Mouse (Mus musculus) right cerebral cortex, postnatal 4 days (tissue): ENCODE data around the gene Daam2.

Experiments
- DNase-seq: peaks from one replicate; pipeline ENCODE4 v3.0.0-alpha.2; 2022

The Daam2 gene

DNA sequence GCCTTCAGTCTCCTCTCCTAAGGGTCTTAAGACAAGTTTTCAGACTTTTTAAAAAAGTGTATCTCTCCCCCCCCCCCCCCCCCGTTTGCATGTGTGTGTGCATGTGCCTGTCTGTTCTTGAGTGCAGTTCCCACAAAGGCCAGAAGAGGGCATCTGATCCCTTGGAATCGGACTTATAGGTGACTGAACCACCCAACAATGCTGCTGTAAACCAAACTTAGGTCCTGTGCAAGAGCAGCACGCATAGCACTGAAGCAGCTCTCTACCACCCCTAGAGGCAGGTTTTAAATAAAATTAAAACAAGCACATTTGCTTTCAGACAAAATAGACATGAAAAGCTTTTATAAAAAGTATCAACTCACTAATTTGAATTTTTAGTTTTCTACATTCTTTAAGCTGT lies 33.9 kb downstream of the Daam2 start:
- peak; percentile 62 for DNase-seq

DNA sequence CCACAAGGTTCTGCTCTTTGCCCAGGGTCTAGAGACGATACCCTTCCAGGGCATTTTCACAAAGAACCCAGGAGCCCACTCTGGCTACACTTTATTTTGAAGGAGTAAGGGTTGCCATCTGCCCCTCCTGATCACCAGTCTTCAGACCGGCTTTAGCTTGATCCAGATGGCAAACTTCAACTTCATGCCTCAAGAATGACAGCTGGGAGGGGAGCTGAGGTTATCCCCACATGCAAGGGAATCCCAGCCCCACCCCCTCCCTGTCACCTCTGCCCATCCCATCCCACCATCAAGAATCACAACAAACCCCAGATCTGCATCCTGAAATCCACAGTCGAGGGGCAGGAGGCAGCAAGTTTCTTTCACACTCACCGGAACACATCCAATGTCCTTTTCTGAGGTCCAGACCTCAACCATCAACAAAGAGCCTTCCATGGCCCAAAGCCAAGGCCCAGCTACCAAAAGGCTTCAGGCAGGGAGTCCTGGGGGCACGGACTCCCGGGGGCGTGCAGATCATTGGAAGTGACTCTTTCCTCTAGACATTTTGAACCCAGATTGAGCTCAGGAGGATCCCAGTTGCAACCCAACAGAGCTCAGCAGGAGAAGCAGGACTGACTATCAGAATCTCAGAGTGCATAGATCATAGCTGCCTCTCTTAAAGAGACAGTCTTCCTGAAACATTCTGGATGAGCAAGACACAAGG lies 35.5 kb downstream of the Daam2 start:
- no peak for DNase-seq

DNA sequence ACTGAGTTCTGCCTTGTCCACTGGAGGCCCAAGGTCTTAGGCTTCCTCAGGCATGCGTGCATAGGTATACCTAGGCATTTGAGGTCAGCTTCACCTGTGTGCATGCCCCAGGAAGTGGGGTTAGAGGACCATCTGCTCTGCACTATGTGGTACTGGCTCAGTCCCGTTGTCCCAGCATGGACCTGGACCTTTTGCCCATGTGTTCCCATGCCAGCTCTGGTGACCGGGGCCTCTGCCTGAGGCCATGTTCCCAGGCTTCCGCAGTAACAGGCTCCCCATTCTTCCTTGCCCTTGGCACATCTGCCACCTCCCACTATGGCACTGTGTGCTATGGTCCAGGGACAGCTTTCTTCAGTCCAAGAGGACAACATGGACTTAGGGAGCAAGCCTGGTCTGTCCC lies 36.1 kb downstream of the Daam2 start:
- no peak for DNase-seq

DNA sequence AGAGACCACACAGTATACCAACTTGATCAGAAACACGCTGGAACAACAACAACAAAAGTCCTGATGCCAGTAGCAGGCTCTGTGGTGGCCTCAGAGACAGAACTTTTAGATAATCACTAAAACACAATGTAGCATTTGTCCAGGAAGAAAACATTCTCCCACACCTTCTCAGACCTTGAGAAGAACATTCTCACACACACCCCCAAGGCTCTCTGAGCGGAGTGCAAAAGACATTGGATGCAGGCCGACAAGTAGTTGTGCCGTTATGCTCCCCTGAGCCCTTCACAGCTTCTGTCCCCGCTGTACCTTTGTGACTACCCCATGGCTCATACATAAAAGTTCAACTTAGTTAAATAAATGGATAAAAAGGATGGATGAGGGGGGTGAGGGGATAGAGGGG lies 37.6 kb downstream of the Daam2 start:
- no peak for DNase-seq

DNA sequence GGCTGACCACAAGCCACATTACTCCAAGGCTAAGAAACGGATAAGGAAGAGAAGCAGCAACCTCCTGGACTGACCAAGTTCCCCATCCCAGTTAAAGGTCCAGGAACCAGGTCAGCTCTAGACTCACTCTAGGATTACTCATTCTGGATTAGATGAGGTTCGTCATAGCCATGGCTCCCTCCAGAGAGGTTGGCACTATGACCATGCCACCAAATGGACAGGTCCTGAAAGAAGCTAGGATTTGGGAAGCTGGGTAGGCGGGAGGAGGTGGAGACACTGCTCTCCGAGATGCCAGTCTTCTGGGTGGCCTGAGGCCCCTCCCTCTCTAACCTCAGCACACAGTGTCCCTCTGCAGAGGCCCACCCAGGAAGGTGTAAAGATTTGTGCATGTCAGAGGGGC lies 38.2 kb downstream of the Daam2 start:
- no peak for DNase-seq

DNA sequence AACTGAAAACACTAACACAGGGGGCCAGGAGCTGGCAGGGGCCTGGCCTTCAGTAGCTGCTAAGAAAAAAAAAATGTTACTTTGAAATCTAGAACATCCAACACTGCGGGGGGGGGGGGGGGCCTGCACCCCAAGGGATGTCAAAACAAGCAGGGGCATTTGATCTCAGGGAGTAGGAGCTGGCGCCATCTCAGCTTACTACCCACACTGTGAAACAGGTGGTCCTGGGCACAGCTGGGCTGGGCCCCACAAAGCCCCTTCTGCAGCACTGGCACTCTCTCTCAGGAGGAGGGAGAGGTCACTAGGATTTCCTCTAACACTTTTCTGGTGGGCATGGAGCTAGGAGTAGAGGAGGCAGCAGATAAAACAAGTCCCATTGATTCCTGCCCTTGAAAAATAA lies 39.6 kb downstream of the Daam2 start:
- no peak for DNase-seq

DNA sequence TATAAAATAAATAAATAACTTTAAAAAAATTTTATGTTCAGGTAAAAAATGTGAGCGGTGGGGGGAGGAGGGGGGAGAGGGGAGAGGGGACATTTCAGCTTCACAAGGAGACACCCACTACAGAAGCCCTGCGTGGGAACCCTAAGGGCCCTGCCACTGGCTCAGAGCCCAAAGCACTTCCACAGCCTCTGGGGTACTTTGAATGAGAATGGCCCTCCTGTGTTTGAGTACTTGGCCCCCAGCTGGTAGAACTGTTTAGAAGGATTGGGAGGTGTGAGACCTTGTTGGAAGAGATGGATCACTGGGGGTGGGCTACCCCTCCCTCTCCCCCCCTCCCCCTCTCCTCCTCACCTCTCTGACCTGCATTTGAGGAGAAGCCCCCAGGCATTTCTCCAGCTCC lies 41.7 kb downstream of the Daam2 start:
- no peak for DNase-seq

DNA sequence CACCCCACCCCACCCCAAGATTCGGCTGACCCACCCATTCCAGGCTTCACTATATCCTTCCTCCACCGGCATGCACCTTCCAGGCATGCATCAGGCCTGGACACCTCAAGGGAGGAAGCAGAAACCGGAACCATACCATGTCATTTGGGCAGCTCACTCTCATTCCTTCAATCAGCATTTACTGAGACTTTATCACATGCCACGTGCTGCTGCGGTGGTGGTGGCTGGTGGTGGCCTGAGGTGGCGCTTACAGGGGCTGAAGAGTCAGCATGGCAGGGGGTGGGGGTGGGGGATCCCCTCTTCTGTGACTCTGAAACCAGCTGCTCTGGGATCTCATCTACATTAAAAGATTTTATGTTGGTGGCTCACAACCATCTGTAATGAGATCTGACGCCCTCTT lies 42.1 kb downstream of the Daam2 start:
- DNase-seq = no peak

DNA sequence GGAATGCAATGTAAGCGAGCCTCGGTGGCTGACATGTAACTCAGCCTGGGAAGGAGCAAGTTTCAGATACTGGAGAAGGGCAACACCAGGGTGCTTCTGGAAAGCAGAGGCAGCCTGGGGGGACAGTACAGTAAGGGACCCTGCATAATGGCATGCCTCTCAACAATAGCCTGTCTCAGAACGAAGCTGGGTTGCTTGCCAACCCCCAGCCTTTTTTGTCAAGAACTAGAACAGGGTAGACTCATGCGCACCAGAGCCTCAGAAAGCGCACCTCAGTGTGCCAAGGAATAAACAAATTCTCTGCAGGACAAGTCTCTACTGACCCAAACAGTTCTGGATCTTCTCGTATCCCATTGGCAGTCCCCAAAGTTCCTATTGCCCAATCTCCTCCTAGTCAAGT lies 43.5 kb downstream of the Daam2 start:
- DNase-seq = no peak

DNA sequence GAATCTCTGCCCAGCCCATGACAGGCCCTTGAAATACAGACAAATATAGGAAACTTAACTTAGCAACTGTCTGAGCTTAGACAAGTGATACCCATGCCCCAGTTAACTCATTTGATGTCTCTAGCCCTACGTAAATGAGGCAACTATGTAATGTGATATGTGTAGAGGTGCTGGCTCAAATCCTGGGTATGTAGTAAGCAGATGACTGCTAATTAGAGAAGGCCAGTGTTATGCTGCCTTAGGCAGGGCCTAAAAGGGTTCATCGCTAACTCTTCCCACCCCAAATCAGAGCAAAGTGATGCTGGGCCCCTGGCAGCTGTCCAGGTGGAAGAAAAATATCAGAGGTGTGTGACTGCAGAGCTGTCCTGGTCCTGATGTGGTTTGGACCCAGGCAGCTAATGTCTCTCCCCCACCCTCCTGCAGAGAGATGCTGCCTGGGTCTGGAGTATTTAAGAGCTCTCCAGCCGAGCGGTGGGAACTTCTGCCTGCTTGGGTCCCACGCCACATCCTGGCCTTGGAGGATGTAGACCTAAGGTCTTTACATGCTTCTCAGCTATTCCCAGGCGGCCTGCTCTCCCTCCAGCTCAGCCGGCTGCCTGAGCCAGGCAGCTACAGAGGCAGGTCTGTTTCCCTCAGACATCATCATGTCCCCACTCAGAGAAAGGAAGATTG lies 44.4 kb downstream of the Daam2 start:
- DNase-seq = no peak

DNA sequence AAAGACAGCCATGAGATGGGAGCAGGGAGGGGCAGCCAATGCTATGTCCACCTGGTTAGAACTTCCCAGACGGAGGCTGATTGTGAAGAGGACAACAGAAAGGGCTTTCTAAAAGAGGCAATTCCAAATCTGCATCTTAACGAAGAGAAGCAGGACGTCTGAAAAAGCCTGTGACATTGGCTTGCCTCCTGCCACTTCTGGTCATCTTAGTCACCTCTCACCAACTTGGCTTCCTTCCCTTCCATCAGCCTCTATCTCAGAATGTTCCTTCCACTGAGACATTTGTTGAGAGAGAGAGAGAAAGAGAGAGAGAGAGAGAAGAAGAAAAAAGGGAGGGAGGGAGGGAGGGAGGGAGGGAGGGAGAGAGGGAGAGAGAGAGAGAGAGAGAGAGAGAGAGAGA lies 47.1 kb downstream of the Daam2 start:
- no peak for DNase-seq

DNA sequence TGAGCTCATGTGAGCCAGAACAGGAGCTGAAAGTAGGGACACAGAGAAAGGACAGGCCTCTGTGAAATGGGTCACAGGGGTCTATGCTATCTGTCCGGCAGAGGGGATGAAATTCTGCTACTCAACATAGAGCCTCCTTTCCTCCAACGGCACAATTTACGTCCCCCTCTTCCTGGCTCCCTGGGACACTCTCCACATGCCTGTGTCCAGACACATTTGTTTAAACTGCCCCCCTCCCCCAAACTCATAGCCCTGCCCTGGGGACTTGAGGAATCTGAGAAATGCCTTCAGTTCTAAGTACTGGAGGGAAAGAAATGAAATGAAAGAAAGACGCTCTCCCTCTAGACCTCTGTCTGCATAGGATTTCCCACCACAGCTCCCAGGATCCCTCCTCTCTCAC lies 48.5 kb downstream of the Daam2 start:
- DNase-seq = no peak

DNA sequence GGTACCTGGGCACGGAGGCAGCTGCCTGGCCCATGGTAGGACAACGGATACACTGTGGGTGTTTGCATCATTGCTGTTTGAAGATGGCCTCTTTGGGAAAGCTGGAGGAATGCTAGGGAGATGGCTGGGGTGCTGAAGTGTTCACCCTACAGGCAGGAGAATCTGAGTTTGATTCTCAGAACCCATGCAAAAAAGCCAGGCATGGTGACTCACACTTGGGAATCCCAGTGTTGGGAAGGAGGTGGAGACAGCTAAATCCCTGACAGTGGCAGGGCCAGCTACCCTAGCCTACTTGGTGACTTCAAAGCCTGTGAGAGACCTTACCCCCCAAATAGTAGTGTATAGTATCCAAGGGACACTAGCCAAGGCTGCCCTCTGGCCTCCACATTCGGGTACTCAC lies 49.0 kb downstream of the Daam2 start:
- DNase-seq = no peak

DNA sequence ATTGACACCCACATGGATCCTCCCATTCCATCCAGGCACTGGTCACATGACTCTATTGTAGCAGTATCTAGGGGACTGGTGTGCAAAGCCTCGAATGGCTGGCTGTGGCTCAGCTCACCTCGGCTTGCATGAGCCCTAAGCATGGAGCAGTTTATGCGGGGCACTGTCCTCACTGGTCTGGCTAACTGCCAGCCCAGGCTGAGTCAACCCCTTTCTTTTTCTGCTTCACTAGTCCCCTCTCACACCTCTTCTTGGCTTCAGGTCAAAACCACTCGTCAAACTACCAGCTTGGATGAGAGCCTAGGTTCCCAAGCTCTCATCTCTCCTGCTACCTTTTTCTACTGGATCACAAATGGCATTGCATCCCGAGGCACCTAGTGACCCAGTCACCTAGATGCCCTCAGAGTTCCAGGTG lies 51.5 kb downstream of the Daam2 start:
- no peak for DNase-seq

DNA sequence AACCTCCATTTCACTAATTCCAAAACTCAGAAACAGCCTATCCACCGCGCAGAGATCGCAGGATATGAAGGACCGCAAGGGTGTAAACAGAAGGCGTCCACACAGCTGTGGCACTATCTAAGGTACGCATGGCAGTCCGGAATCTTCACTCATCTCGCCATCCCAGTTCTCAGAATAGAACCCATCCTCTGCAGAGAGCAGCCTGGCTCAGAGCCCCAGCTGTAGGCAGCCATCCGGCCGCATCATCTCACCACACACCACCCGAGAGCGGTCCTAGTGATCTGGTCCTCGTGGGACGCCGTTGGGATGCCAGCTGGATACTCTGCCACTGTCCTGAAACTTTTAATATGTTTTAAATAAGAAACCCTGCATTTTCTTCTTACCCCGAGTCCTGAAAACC lies 54.7 kb downstream of the Daam2 start:
- no peak for DNase-seq

DNA sequence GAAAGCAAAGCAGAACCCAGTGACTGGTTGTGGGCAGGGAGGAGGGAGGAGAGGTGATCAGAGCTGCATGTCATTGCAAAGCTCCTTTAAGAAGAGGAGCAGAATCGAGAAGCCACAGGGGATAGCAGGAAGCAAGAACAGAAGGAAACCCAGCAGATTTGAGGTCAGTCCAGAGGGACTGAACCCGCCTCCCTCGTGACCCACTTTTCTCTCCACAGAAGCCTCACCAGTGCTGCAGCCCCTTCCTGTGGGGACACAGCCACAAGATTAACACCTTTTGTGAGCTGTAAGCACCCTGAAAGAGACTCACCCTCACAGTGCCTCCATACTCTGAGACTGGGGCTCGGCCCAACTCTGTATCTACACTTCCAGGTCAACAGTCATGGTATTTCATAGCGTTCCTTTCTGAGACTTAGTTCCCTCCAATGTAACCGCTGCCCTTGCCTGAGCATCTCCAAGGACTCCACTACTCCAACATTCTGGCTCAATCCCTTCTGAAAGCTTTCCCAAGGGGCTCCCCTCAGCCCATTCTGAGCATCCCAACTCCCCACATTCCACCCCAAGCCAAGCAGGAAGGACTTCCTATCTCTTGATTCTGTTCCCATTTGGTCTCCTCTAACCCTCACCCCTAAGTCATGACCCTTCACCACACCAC lies 60.8 kb downstream of the Daam2 start:
- no peak for DNase-seq

DNA sequence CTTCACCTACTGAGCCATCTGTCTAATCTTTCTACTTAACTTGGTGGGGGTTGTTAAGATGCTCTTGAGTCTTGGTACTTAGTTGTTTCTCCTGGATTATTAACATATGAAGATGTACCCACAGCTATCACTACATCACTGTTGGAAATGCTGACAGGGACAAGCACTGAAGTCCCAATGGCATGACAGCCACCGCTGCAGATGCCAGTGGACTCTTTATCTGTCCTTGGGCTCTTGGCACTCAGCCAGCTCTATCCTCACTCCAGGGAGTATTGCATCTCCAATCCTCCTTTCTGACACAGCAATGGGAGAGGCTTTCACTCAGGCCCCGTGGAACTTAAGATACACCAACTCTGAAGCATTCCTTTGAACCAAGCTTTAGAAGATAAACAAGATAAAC lies 63.9 kb downstream of the Daam2 start:
- DNase-seq = no peak

DNA sequence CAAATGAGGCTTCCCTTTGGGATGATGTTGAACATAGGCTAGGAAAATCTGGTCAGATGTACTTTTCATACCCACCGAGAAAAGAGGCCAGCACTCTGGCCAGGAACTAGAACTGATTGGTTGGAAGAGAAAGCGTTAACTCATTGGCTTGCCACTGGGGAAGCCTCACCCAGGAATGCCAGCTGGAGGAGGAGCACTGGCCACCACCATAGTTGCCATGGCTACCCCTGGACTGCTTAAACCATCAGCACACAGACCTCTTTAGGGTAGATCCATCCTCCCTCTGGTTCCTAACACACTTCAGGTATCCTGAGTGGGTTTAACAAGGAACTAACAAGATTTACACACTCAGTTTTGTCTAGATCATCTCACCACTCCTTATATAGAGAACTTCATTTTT lies 64.5 kb downstream of the Daam2 start:
- DNase-seq = no peak

DNA sequence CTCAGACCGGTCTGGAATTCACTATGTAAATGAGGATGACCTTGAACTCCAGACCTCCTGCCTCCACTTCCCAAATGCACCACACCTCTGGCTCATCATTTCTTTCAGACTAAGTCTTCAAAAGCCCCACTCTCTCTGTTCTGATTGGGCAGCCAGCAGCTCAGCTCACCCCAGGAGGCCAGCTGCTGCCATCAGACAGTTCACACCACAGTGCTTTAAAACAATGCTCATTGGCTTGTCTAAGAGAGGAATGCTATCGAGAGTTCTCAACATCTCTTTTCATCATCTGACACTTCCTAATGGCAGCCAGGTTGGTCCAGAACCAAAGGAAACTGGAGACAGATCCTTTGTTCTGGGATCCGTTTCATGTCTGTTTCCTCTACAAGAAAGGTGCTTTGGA lies 66.0 kb downstream of the Daam2 start:
- DNase-seq = no peak

DNA sequence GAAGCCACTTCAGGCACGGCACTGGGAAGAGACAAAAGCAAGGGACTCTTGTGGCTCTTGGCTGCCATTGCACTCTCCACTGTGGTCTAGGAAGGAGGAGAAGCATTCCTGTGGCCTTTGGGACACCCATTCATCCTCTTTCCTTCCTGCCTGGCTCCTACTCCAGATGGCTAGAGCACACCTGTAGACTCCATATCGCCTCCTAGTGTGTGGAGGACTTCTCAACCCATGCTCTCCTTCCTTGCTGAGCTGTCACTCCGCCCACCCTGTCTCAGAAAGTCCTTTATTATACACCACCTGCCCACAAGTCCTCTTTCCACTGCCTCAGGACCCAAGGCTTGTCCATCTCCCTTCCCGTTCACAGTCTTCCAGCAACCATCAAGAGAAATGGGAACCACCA lies 70.9 kb downstream of the Daam2 start:
- DNase-seq = no peak

DNA sequence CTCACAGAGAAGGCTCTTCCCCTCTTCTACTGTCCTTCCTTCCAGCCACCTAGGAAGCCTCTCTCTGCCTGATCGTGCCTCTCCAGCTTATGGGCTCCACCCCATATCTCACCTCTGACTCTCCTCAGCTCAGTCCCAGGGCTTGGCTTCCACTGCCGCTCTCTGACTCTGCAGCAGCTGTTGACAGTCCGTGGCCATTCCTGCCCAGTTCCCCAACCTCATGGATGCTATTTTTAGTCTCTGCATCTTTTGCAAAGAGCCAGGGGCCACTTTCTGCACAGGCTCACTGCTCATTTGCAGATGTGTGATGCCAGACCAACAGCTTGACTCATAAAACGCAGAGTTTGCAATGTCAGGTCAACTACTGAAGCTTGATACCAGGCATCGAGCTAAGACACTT lies 75.0 kb downstream of the Daam2 start:
- DNase-seq = no peak

DNA sequence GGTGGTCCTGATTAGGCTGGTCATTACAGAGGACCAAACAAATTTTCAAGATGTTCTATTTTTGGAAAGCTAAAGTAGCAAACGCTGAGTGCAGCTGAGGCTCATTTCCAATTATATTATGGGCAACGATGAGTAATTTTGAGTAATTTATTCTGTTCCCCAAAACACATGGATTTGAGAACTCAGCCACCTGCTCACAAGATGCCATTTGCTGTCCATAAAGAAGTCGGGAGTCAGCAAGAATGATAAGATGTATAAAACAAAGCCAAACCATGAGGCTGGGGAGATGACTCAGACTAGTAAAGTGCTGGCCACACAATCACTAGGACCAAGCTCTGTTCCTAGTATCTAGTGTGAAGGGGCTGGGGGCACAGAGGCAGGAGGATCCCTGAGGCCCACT lies 79.7 kb downstream of the Daam2 start:
- no peak for DNase-seq

DNA sequence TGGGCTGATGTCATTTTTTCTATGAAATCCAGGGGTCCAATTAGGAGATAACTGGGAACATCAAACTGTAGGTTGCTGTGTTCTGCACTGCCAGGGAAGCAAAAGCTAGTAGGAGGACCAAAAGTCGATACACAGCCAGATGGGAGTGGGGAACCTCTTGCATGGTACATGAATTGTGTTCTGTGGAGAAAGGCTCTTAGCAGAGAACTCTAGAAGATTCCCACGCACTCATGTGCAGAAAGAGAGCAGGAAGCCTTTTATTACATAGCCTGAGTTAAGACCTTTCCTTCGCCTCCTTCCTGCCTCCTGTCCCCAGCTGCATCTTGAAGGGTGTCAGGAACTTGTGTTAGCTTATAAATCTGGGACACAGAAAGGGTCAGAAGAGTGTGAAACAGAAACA lies 82.3 kb downstream of the Daam2 start:
- no peak for DNase-seq

DNA sequence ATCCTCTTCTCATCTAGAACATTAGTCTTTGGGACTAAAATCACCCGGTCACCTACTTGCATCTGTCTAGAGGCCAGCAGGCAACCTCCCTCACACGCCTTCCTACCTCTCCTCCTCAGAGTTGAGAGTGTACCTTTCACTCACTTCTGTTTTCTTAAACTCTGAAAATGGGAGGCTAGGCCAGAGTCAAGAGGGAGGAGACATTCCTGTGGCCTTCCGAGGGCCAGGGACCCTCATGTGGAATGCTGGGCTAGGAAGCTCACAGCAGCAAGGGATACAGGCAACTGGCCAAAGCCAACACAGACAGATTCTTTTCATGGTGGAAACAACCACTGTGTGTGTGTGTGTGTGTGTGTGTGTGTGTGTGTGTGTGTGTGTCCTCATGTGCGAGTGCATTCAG lies 86.8 kb downstream of the Daam2 start:
- no peak for DNase-seq

DNA sequence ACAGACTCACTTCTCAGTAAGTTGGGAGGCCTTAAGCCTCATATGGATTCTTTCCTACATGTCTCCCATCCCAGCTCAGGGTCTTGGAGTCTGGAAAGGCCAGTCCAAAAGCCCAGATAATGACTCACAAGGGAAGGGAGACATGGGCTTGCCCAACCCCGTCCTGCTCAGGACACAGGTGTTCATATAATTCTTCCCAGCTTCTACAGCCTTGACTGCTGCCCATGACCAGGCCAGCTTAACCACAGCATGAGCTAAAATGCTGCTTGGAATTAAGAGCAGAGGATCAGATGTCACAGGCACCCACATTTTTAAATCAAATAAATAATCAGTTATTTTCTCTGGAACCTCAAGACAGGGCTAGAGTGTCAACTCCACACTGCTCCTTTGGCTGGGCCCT lies 89.0 kb downstream of the Daam2 start:
- no peak for DNase-seq
